Mouse (Mus musculus) liver, postnatal 0 days (tissue): ENCODE measurements around the gene Col7a1. TPM values are rescaled to one million over a fixed set of nuclear protein-coding genes. Genes with fewer than 3 reads are reported as not detected.

Experiments used
- ATAC-seq: fragments of 200-750 bp; cut with Nextera tagmentation; 2 replicates; pipeline ENCODE4 v1.8.0; 2017; ENCODE audit warnings: mild to moderate bottlenecking, moderate library complexity
- DNase-seq: peaks from one replicate; pipeline ENCODE4 v3.0.0-alpha.2; 2016
- H3K27ac ChIP-seq: fragments of 300-500 bp; sonication (generic); 2 replicates; pipeline ENCODE4 v1.5.1; 2014; ENCODE audit warnings: antibody characterized with exemption, moderate library complexity, mild to moderate bottlenecking, low read depth
- H3K27me3 ChIP-seq: fragments of 300-500 bp; sonication (generic); 2 replicates; pipeline ENCODE4 v1.6.1; 2014; ENCODE audit warnings: low read length, control low read depth, mixed read lengths; ENCODE audit not compliant: insufficient read depth
- H3K36me3 ChIP-seq: fragments of 300-500 bp; sonication (generic); replicated peaks from 2 replicates; pipeline ENCODE4 v1.6.1; 2014; ENCODE audit warnings: mild to moderate bottlenecking, control low read depth, low read length, moderate library complexity, mixed read lengths; ENCODE audit not compliant: insufficient read depth
- H3K4me1 ChIP-seq: fragments of 300-500 bp; sonication (generic); 2 replicates; pipeline ENCODE4 v1.6.1; 2014; ENCODE audit warnings: antibody characterized with exemption, mild to moderate bottlenecking, control low read depth; ENCODE audit not compliant: insufficient read depth
- H3K4me2 ChIP-seq: fragments of 300-500 bp; sonication (generic); 2 replicates; pipeline ENCODE4 v1.6.1; 2014; ENCODE audit warnings: low read depth, mild to moderate bottlenecking, low read length, moderate library complexity, mixed read lengths
- H3K4me3 ChIP-seq: fragments of 300-500 bp; sonication (generic); 2 replicates; pipeline ENCODE4 v1.5.1; 2014; ENCODE audit warnings: low read depth, low read length
- H3K9ac ChIP-seq: fragments of 300-500 bp; sonication (generic); replicated peaks from 2 replicates; pipeline ENCODE4 v1.6.1; 2014; ENCODE audit warnings: mild to moderate bottlenecking, moderate library complexity
- H3K9me3 ChIP-seq: fragments of 300-500 bp; sonication (generic); 2 replicates; pipeline ENCODE4 v1.6.1; 2016; ENCODE audit warnings: mild to moderate bottlenecking, control low read depth, low read length, mixed read lengths
- CTCF ChIP-seq: sonication (generic); IDR thresholded peaks from 2 replicates; pipeline ENCODE4 v1.5.1; 2016; ENCODE audit warnings: antibody characterized with exemption, low read depth
- EP300 ChIP-seq: IDR thresholded peaks from 2 replicates; pipeline ENCODE4 v1.6.1; 2016; ENCODE audit warnings: antibody characterized with exemption, low read depth, mild to moderate bottlenecking
- WGBS: fragments of 180-500 bp; shearing (Covaris S2); extraction: QIAGEN DNeasy Blood & Tissue Kit; methylation state at CpG from one replicate; pipeline ENCODE4 v1.1.7; 2014; ENCODE audit not compliant: insufficient replicate concordance; 5-methylcytosine and 5-hydroxymethylcytosine counted together
- polyA plus RNA-seq: library from polyadenylated mRNA; unstranded; fragments of >200 nt; fragmentation: Nextera tagmentation; extraction: Ambion mirVana; gene quantifications from 2 replicates; pipeline ENCODE4 v1.2.1, GENCODE M21; 2015

Gene Col7a1
- polyA plus RNA-seq, 1 experiment from 2014 or later, result 0.13 TPM

- H3K9ac ChIP-seq, result no peak overlapping the region
- H3K27ac ChIP-seq, result no peak overlapping the region
- ATAC-seq, result no peak
- no peaks in the 10 kb centered on the region for H3K9me3 ChIP-seq
- no peak for DNase-seq
- 89% methylated on average over 9 of the region's 9 CpGs for WGBS
- no peak overlapping the region for H3K4me2 ChIP-seq
- peaks cover 13% of the 10 kb centered on the region; the same call in 1 of the 2 replicates for H3K27me3 ChIP-seq
- H3K4me1 ChIP-seq, result no peaks in the 10 kb centered on the region
- H3K36me3 ChIP-seq, result peaks cover 51% of the 10 kb centered on the region
- no peak overlapping the region for H3K4me3 ChIP-seq
- no peak for TF ChIP-seq CTCF
- TF ChIP-seq EP300, result no peak
Observed at GRCm38 (mm10) chr9:108949967-108950728, 3.2 kb upstream of the Col7a1 start.

- H3K4me3 ChIP-seq, result no peak overlapping the region
- H3K4me1 ChIP-seq, result no peaks in the 10 kb centered on the region
- 82% methylated on average over 11 of the region's 11 CpGs for WGBS
- H3K9me3 ChIP-seq, result no peaks in the 10 kb centered on the region
- H3K27ac ChIP-seq, result no peak overlapping the region
- peaks cover 13% of the 10 kb centered on the region; the same call in 1 of the 2 replicates for H3K27me3 ChIP-seq
- no peak overlapping the region for H3K9ac ChIP-seq
- H3K4me2 ChIP-seq, result no peak overlapping the region
- peaks cover 3% of the 10 kb centered on the region for H3K36me3 ChIP-seq
- ATAC-seq, result no peak
- TF ChIP-seq EP300, result no peak
- no peak for TF ChIP-seq CTCF
- DNase-seq, result no peak
Observed at GRCm38 (mm10) chr9:108955241-108955640, 1.9 kb downstream of the Col7a1 start.

- no peaks in the 10 kb centered on the region for H3K36me3 ChIP-seq
- no peaks in the 10 kb centered on the region for H3K4me1 ChIP-seq
- H3K9ac ChIP-seq, result no peak overlapping the region
- H3K4me2 ChIP-seq, result no peak overlapping the region
- ATAC-seq, result no peak
- no peaks in the 10 kb centered on the region for H3K9me3 ChIP-seq
- DNase-seq, result no peak
- WGBS, result 81% methylated on average over 11 of the region's 11 CpGs
- no peak overlapping the region for H3K4me3 ChIP-seq
- no peak for TF ChIP-seq CTCF
- TF ChIP-seq EP300, result no peak
- H3K27ac ChIP-seq, result no peak overlapping the region
- H3K27me3 ChIP-seq, result peaks cover 13% of the 10 kb centered on the region; the same call in 1 of the 2 replicates
Observed at GRCm38 (mm10) chr9:108955846-108956245, 2.5 kb downstream of the Col7a1 start.

GRCm38 (mm10) chr9:108963577-108963976, 10.2 kb downstream of the Col7a1 start:
- Histone ChIP-seq H3K36me3 (no peaks in the 10 kb centered on the region), H3K27ac (no peak overlapping the region), H3K9me3 (no peaks in the 10 kb centered on the region), H3K4me3 (no peak overlapping the region), H3K27me3 (no peaks in the 10 kb centered on the region), H3K4me2 (no peak overlapping the region), H3K9ac (no peak overlapping the region), H3K4me1 (no peaks in the 10 kb centered on the region)
- ATAC-seq (no peak), DNase-seq (no peak)
- WGBS, result 68% methylated on average over 3 of the region's 3 CpGs
- TF ChIP-seq CTCF (no peak), EP300 (no peak)

- ATAC-seq (no peak), DNase-seq (no peak)
- no peak overlapping the region for H3K27ac ChIP-seq
- H3K9ac ChIP-seq, result no peak overlapping the region
- no peak for TF ChIP-seq CTCF
- no peak for TF ChIP-seq EP300
- H3K4me2 ChIP-seq, result no peak overlapping the region
- H3K36me3 ChIP-seq, result no peaks in the 10 kb centered on the region
- H3K9me3 ChIP-seq, result no peaks in the 10 kb centered on the region
- WGBS, result 57% methylated on average over 6 of the region's 6 CpGs
- H3K27me3 ChIP-seq, result no peaks in the 10 kb centered on the region
- no peak overlapping the region for H3K4me3 ChIP-seq
- H3K4me1 ChIP-seq, result no peaks in the 10 kb centered on the region
Observed at GRCm38 (mm10) chr9:108964338-108964737, 11.0 kb downstream of the Col7a1 start.

- no peak overlapping the region for H3K27ac ChIP-seq
- DNase-seq (no peak), ATAC-seq (no peak)
- H3K27me3 ChIP-seq, result no peaks in the 10 kb centered on the region
- no peaks in the 10 kb centered on the region for H3K9me3 ChIP-seq
- H3K4me1 ChIP-seq, result no peaks in the 10 kb centered on the region
- H3K4me3 ChIP-seq, result no peak overlapping the region
- no peak overlapping the region for H3K4me2 ChIP-seq
- no peaks in the 10 kb centered on the region for H3K36me3 ChIP-seq
- no peak for TF ChIP-seq EP300
- TF ChIP-seq CTCF, result no peak
- H3K9ac ChIP-seq, result no peak overlapping the region
- WGBS, result 68% methylated on average over 8 of the region's 8 CpGs
Observed at GRCm38 (mm10) chr9:108970623-108971022, 17.2 kb downstream of the Col7a1 start.
